Mouse (Mus musculus): ENCODE data around the gene Samd5. TPM values are rescaled to one million over a fixed set of nuclear protein-coding genes. Genes with fewer than 3 reads are reported as not detected.

The Samd5 gene
- polyA plus RNA-seq, 1 experiment from 2014 or later: 4.7 TPM

GRCm38 (mm10) chr10:9643531-9643930 is 31.5 kb downstream of the Samd5 start:
- Histone ChIP-seq H3K4me1 (peaks cover 29% of the 10 kb centered on the region), H3K4me3 (no peak overlapping the region), H3K27me3 (ENCODE audit: poor library complexity, severe bottlenecking) (no peaks in the 10 kb centered on the region), H3K36me3 (replicated peaks) (no peaks in the 10 kb centered on the region), H3K27ac (no peak overlapping the region), H3K9me3 (no peaks in the 10 kb centered on the region)
- DNase-seq (ENCODE audit: extremely low spot score, low spot score): no peak
- WGBS: 89% methylated on average over 6 of the region's 6 CpGs

- Histone ChIP-seq H3K36me3 (replicated peaks) (no peaks in the 10 kb centered on the region), H3K27me3 (ENCODE audit: poor library complexity, severe bottlenecking) (no peaks in the 10 kb centered on the region), H3K4me3 (no peak overlapping the region), H3K27ac (no peak overlapping the region), H3K4me1 (peaks cover 23% of the 10 kb centered on the region), H3K9me3 (no peaks in the 10 kb centered on the region)
- WGBS: 90% methylated on average over 4 of the region's 4 CpGs
- no peak for DNase-seq (ENCODE audit: extremely low spot score, low spot score)
Measured at GRCm38 (mm10) chr10:9642077-9642476, 32.9 kb downstream of the Samd5 start.

- no peak for DNase-seq (ENCODE audit: extremely low spot score, low spot score)
- 88% methylated on average over 2 of the region's 2 CpGs for WGBS
Measured at GRCm38 (mm10) chr10:9640678-9641077, 34.3 kb downstream of the Samd5 start.

GRCm38 (mm10) chr10:9640056-9640455 is 35.0 kb downstream of the Samd5 start:
- Histone ChIP-seq H3K4me3 (no peak overlapping the region), H3K9me3 (no peaks in the 10 kb centered on the region), H3K4me1 (peaks cover 27% of the 10 kb centered on the region), H3K27ac (no peak overlapping the region), H3K36me3 (replicated peaks) (no peaks in the 10 kb centered on the region), H3K27me3 (ENCODE audit: poor library complexity, severe bottlenecking) (no peaks in the 10 kb centered on the region)
- DNase-seq (ENCODE audit: extremely low spot score, low spot score): no peak
- 89% methylated on average over 2 of the region's 2 CpGs for WGBS

More at GRCm38 (mm10) chr10:9640678-9641077, 34.3 kb downstream of the Samd5 start:
- no peak overlapping the region for H3K4me3 ChIP-seq
- H3K4me1 ChIP-seq: peaks cover 27% of the 10 kb centered on the region
- no peaks in the 10 kb centered on the region for H3K9me3 ChIP-seq
- no peaks in the 10 kb centered on the region for H3K36me3 ChIP-seq (replicated peaks)
- H3K27ac ChIP-seq: no peak overlapping the region
- no peaks in the 10 kb centered on the region for H3K27me3 ChIP-seq (ENCODE audit: poor library complexity, severe bottlenecking)

DNA sequence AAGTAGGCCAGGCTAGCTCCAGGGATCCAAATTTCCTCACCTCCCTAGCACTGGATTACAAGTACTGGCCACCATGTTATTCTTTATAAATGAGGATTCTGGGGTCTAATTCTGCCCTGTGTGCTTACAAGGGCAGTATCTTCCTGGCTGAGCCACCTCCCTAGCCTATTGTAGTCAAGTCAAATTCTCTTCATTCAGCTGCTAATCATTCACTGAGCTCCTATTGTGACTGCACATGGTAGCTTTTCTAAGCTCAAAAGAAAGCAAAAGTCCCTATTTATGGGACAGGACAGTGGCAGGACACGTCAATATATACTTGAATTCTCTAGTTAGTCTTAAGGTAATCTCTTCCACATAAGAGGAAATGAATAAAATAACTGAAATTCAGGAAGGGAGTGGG is 49.7 kb downstream of the Samd5 start:
- 12% methylated on average over 1 of the region's 1 CpGs for WGBS
- Histone ChIP-seq H3K27ac (no peak overlapping the region), H3K36me3 (replicated peaks) (no peaks in the 10 kb centered on the region), H3K27me3 (ENCODE audit: poor library complexity, severe bottlenecking) (no peaks in the 10 kb centered on the region), H3K9me3 (no peaks in the 10 kb centered on the region), H3K4me1 (peaks cover 37% of the 10 kb centered on the region), H3K4me3 (no peak overlapping the region)
- DNase-seq (ENCODE audit: extremely low spot score, low spot score): no peak

- no peak overlapping the region for H3K4me3 ChIP-seq
- H3K36me3 ChIP-seq (replicated peaks): no peaks in the 10 kb centered on the region
- H3K4me1 ChIP-seq: peaks cover 29% of the 10 kb centered on the region
- no peak overlapping the region for H3K27ac ChIP-seq
- H3K9me3 ChIP-seq: no peaks in the 10 kb centered on the region
- WGBS: 92% methylated on average over 3 of the region's 3 CpGs
- no peaks in the 10 kb centered on the region for H3K27me3 ChIP-seq (ENCODE audit: poor library complexity, severe bottlenecking)
- no peak for DNase-seq (ENCODE audit: extremely low spot score, low spot score)
Measured at GRCm38 (mm10) chr10:9621926-9622688, 52.9 kb downstream of the Samd5 start.

DNA sequence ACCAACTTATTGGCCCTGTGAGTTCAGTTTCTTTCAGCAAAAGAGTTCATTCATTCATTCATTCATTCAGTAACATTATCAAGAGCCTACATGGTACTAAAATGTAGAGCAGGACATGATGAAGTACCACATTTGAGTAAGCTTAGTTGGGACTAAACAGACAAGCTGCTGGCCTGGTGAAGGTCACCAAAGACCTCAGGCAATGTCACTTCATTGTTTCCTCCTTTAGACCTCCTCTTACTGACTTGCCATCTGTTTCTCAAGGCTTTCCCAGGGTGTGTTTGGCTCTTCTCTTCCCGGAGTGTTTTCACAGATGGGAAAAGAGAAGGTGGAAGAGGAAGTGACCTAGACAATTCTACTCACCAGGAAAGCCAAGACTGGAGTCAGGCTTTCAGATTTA is 54.0 kb downstream of the Samd5 start:
- Histone ChIP-seq H3K4me3 (no peak overlapping the region), H3K4me1 (peaks cover 27% of the 10 kb centered on the region), H3K36me3 (replicated peaks) (no peaks in the 10 kb centered on the region), H3K9me3 (no peaks in the 10 kb centered on the region), H3K27me3 (ENCODE audit: poor library complexity, severe bottlenecking) (no peaks in the 10 kb centered on the region), H3K27ac (no peak overlapping the region)
- WGBS: 72% methylated on average over 1 of the region's 1 CpGs
- no peak for DNase-seq (ENCODE audit: extremely low spot score, low spot score)

DNA sequence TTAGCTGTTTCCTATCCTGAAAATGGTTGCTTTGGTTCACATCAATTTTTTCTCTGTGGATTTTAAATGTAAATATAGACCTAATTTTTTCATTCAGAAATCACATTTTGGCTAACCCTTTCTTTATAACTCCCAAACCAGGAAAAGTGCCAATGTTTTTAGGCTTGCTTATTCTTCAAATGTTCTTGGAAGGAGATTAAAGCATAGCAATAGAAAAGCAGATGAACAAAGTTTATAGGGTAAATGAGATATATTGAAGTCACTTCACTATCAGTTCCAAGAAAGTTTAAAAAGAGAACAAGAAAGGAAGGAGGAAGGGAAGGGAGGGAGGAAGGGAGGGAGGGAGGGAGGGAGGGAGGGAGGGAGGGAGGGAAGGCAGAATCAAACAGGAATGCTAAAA is 60.0 kb downstream of the Samd5 start:
- H3K36me3 ChIP-seq (replicated peaks): no peaks in the 10 kb centered on the region
- no peaks in the 10 kb centered on the region for H3K9me3 ChIP-seq
- H3K27ac ChIP-seq: no peak overlapping the region
- H3K4me3 ChIP-seq: no peak overlapping the region
- H3K4me1 ChIP-seq: no peaks in the 10 kb centered on the region
- DNase-seq (ENCODE audit: extremely low spot score, low spot score): no peak
- no peaks in the 10 kb centered on the region for H3K27me3 ChIP-seq (ENCODE audit: poor library complexity, severe bottlenecking)

GRCm38 (mm10) chr10:9608854-9609253 is 66.2 kb downstream of the Samd5 start:
- Histone ChIP-seq H3K9me3 (no peaks in the 10 kb centered on the region), H3K4me3 (no peak overlapping the region), H3K27ac (no peak overlapping the region), H3K36me3 (replicated peaks) (no peaks in the 10 kb centered on the region), H3K4me1 (no peaks in the 10 kb centered on the region), H3K27me3 (ENCODE audit: poor library complexity, severe bottlenecking) (no peaks in the 10 kb centered on the region)
- no peak for DNase-seq (ENCODE audit: extremely low spot score, low spot score)
- WGBS: 93% methylated on average over 4 of the region's 4 CpGs

GRCm38 (mm10) chr10:9607155-9607554 is 67.9 kb downstream of the Samd5 start:
- Histone ChIP-seq H3K4me3 (no peak overlapping the region), H3K27me3 (ENCODE audit: poor library complexity, severe bottlenecking) (no peaks in the 10 kb centered on the region), H3K27ac (no peak overlapping the region), H3K36me3 (replicated peaks) (no peaks in the 10 kb centered on the region), H3K9me3 (no peaks in the 10 kb centered on the region), H3K4me1 (no peaks in the 10 kb centered on the region)
- DNase-seq (ENCODE audit: extremely low spot score, low spot score): no peak
- WGBS: 94% methylated on average over 2 of the region's 2 CpGs

DNA sequence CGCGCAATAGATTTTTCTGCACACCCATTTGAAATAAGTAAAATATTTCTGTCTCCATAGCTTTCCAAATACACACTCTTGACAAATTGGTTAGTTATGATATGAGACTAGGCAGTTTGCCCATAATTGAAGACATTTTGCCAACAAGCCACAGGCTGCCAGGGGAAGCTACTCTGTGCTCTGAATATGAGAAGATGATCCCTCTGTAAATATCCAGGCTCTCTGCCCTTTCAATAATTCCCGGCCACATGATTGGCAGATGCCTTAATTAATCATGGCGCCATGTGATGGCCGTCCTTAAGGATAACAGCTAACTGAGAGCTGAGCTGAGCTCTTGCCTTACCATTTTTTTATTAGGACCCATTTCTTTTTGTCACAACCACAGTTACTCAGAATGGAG is 69.4 kb downstream of the Samd5 start:
- H3K27me3 ChIP-seq (ENCODE audit: poor library complexity, severe bottlenecking): no peaks in the 10 kb centered on the region
- H3K36me3 ChIP-seq (replicated peaks): no peaks in the 10 kb centered on the region
- H3K4me1 ChIP-seq: no peaks in the 10 kb centered on the region
- 96% methylated on average over 5 of the region's 5 CpGs for WGBS
- H3K27ac ChIP-seq: no peak overlapping the region
- no peak overlapping the region for H3K4me3 ChIP-seq
- H3K9me3 ChIP-seq: no peaks in the 10 kb centered on the region
- DNase-seq (ENCODE audit: extremely low spot score, low spot score): no peak

- 86% methylated on average over 5 of the region's 5 CpGs for WGBS
- H3K4me3 ChIP-seq: no peak overlapping the region
- no peaks in the 10 kb centered on the region for H3K4me1 ChIP-seq
- no peak for DNase-seq (ENCODE audit: extremely low spot score, low spot score)
- no peaks in the 10 kb centered on the region for H3K27me3 ChIP-seq (ENCODE audit: poor library complexity, severe bottlenecking)
- H3K36me3 ChIP-seq (replicated peaks): no peaks in the 10 kb centered on the region
- no peaks in the 10 kb centered on the region for H3K9me3 ChIP-seq
- H3K27ac ChIP-seq: no peak overlapping the region
Measured at GRCm38 (mm10) chr10:9603290-9603689, 71.7 kb downstream of the Samd5 start.

GRCm38 (mm10) chr10:9602845-9603244 is 72.2 kb downstream of the Samd5 start:
- no peak for DNase-seq (ENCODE audit: extremely low spot score, low spot score)
- H3K36me3 ChIP-seq (replicated peaks): no peaks in the 10 kb centered on the region
- no peak overlapping the region for H3K27ac ChIP-seq
- no peaks in the 10 kb centered on the region for H3K9me3 ChIP-seq
- no peaks in the 10 kb centered on the region for H3K27me3 ChIP-seq (ENCODE audit: poor library complexity, severe bottlenecking)
- no peak overlapping the region for H3K4me3 ChIP-seq
- 88% methylated on average over 5 of the region's 5 CpGs for WGBS
- no peaks in the 10 kb centered on the region for H3K4me1 ChIP-seq

DNA sequence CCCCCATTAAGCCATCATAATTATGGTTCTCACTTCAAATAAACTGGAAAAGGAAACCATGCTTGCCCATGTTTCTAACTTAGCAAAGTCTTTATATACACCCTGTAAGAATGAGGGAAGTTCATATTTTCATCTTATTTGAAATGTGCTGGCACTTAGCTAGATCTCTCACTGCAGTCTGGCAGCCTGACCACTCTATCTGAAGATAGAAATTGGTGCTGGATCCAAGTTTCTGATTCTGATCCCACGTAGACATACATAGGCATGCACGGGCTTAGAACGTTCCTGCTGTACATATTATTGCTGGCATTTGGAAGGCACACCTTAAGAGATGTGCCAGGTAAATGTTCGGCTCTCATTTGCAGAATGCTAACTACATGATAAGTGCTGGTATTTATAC is 72.6 kb downstream of the Samd5 start:
- Histone ChIP-seq H3K4me3 (no peak overlapping the region), H3K4me1 (no peaks in the 10 kb centered on the region), H3K36me3 (replicated peaks) (no peaks in the 10 kb centered on the region), H3K27me3 (ENCODE audit: poor library complexity, severe bottlenecking) (no peaks in the 10 kb centered on the region), H3K9me3 (no peaks in the 10 kb centered on the region), H3K27ac (no peak overlapping the region)
- WGBS: 94% methylated on average over 4 of the region's 4 CpGs
- no peak for DNase-seq (ENCODE audit: extremely low spot score, low spot score)
